Mouse (Mus musculus): Measurements from ENCODE around the gene Clca3a1. TPM values are rescaled to one million over a fixed set of nuclear protein-coding genes. Genes with fewer than 3 reads are reported as not detected.

The Clca3a1 gene
- polyA plus RNA-seq, 1 experiment: 26.1 TPM

DNA sequence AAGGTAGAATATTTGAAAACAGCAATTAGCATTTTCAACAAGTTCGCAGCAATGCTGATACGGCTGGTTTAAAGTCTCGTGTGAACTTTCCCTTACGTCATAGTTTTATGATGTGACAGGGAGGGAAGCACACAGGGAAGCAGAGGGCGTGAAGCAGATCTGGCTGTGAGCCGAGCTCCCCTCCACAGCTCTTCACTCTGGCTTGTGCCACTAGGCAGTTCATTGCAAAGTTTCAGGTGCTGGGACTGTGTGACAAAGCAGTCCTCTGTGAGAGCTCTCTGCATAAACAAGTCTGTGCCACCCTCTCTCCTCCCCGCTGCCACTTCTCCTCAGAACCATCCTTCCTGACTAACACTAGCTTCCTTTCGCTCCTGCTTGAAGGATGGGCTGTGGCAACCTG lies 72.5 kb downstream of the Clca3a1 start:
- no peak overlapping the region for H3K4me3 ChIP-seq (ENCODE audit: insufficient read depth, low read length)
- no peaks in the 10 kb centered on the region for H3K4me1 ChIP-seq (ENCODE audit: control insufficient read depth, insufficient read depth, low read length)
- TF ChIP-seq CTCF (IDR thresholded peaks at IDR 0.05; ENCODE audit: borderline replicate concordance, insufficient read depth, low read length) (no peak), POLR2A (IDR thresholded peaks at IDR 0.05; ENCODE audit: low read depth, low read length) (no peak)
- H3K27ac ChIP-seq (ENCODE audit: insufficient read depth, low read length): no peak overlapping the region

DNA sequence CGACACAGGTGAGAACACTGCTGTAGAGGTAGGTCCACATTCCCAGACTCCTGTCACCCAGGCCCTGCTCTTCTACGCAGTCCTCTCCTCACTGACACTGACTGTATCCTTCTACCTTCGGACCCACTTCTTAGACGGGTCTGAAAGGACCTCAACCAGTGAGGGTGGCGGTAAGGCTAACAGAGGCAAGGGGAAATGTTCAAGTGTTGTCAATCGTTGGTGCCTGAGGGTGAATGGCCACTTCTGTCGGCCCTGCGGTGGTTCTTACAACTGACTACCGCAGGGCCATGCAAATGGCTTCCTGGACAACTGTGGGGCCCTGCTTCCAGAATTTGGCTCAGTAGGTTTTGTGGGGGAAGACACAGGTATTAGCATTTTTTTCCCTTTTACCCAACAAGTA lies 73.2 kb downstream of the Clca3a1 start:
- TF ChIP-seq POLR2A (IDR thresholded peaks at IDR 0.05; ENCODE audit: low read depth, low read length) (no peak), CTCF (IDR thresholded peaks at IDR 0.05; ENCODE audit: borderline replicate concordance, insufficient read depth, low read length) (no peak)
- no peaks in the 10 kb centered on the region for H3K4me1 ChIP-seq (ENCODE audit: control insufficient read depth, insufficient read depth, low read length)
- H3K27ac ChIP-seq (ENCODE audit: insufficient read depth, low read length): no peak overlapping the region
- H3K4me3 ChIP-seq (ENCODE audit: insufficient read depth, low read length): no peak overlapping the region

DNA sequence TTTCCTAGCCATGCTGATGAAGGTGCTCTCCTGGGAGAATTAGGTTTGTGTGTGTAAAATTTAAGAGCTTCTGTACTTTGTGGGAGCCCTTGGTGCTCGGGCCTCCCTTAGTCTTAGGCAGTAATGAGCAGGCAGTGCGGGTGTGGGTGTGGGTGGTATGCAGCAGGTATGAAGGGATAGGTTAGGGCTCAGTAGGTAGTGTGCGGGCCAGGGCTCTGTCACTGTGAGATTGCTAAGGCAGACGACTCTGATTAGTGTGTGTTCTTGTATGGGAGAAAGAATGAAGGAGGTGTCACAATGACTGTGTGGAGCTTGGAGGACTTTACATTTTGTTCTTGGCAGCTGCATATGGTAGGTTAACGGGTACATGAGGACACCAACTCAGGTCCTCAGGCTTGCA lies 74.6 kb downstream of the Clca3a1 start:
- H3K27ac ChIP-seq (ENCODE audit: insufficient read depth, low read length): no peak overlapping the region
- TF ChIP-seq POLR2A (IDR thresholded peaks at IDR 0.05; ENCODE audit: low read depth, low read length) (no peak), CTCF (IDR thresholded peaks at IDR 0.05; ENCODE audit: borderline replicate concordance, insufficient read depth, low read length) (no peak)
- H3K4me3 ChIP-seq (ENCODE audit: insufficient read depth, low read length): no peak overlapping the region
- no peaks in the 10 kb centered on the region for H3K4me1 ChIP-seq (ENCODE audit: control insufficient read depth, insufficient read depth, low read length)

DNA sequence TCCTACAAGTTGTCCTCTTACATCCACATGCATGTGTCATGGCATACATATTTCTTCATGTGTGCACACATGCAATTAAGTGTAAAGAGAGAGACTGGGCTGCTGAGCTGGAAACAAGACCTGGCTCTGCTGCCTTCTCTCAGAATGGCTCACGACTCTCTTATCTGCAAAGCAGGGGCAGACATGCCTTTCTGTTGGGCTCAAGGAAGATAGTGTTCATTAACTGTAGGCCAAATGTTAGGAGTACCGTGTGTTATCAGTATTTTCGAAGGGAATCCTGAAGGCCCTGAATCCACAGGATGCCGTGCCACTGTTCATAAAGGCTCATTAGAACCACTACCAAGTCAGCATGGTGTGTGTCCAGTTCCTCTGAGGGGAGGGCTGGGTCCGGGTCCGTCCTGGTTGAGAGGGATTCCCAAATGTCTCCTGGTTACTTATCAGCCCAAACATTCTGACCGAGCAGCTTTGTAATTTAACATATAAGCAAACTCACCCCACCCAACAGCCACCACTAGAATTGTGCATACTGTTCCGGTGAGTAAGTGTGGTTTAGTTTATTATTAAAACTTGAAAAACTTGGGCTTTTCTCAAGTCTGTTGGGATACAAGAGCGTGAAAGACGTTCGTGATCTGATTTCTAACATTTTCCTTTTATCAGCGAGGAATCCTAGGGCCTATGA lies 77.5 kb downstream of the Clca3a1 start:
- no peak for TF ChIP-seq CTCF (IDR thresholded peaks at IDR 0.05; ENCODE audit: borderline replicate concordance, insufficient read depth, low read length)
- no peak for TF ChIP-seq POLR2A (IDR thresholded peaks at IDR 0.05; ENCODE audit: low read depth, low read length)
- peaks cover 8% of the 10 kb centered on the region; the same call in 1 of the 2 replicates for H3K4me1 ChIP-seq (ENCODE audit: control insufficient read depth, insufficient read depth, low read length)
- H3K27ac ChIP-seq (ENCODE audit: insufficient read depth, low read length): no peak overlapping the region
- H3K4me3 ChIP-seq (ENCODE audit: insufficient read depth, low read length): no peak overlapping the region

DNA sequence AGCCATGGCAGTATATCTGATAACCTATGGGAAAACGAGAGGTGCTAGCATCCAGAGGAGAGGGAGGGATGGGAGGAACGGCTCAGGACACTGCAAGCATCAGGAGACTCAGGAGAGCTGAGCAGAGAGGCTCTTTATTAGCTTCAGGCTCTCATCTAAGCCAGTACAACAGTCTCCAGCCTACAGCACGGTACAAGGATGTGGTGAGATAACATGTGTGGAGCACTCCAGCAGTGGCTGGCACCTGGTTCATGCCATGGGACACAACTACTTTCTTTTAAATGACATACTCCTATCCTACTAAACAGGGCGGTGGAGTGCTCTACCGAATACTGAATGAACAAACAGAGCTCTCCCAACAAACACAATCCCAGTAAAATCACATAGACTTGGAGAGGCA lies 79.2 kb downstream of the Clca3a1 start:
- H3K4me1 ChIP-seq (ENCODE audit: control insufficient read depth, insufficient read depth, low read length): peaks cover 8% of the 10 kb centered on the region; the same call in 1 of the 2 replicates
- H3K4me3 ChIP-seq (ENCODE audit: insufficient read depth, low read length): no peak overlapping the region
- TF ChIP-seq POLR2A (IDR thresholded peaks at IDR 0.05; ENCODE audit: low read depth, low read length) (no peak), CTCF (IDR thresholded peaks at IDR 0.05; ENCODE audit: borderline replicate concordance, insufficient read depth, low read length) (no peak)
- no peak overlapping the region for H3K27ac ChIP-seq (ENCODE audit: insufficient read depth, low read length)

- peaks cover 8% of the 10 kb centered on the region; the same call in 1 of the 2 replicates for H3K4me1 ChIP-seq (ENCODE audit: control insufficient read depth, insufficient read depth, low read length)
- H3K4me3 ChIP-seq (ENCODE audit: insufficient read depth, low read length): no peak overlapping the region
- H3K27ac ChIP-seq (ENCODE audit: insufficient read depth, low read length): peak overlapping the region; percentile 69
- no peak for TF ChIP-seq POLR2A (IDR thresholded peaks at IDR 0.05; ENCODE audit: low read depth, low read length)
- TF ChIP-seq CTCF (IDR thresholded peaks at IDR 0.05; ENCODE audit: borderline replicate concordance, insufficient read depth, low read length): no peak
Measured at GRCm38 (mm10) chr3:144679701-144680159, 81.0 kb downstream of the Clca3a1 start.

Other genes with a start within 250 kb of the Clca3a1 start
- gene Hs2st1, start 190.8 kb downstream of the Clca3a1 start, polyA plus RNA-seq (2011; ENCODE audit: insufficient read length, low read depth, missing spikeins): 75.7 and 83.7 TPM in 2 replicates
- gene Selenof, start 190.7 kb downstream of the Clca3a1 start, polyA plus RNA-seq (2011; ENCODE audit: insufficient read length, low read depth, missing spikeins): 653 and 674 TPM in 2 replicates
- 253 and 269 TPM in 2 replicates for gene Sh3glb1, start 40.6 kb downstream of the Clca3a1 start, polyA plus RNA-seq (2011; ENCODE audit: insufficient read length, low read depth, missing spikeins)
- 0.42 TPM in 1 of 2 replicates, not detected in the other for gene Clca3a2, start 58.5 kb upstream of the Clca3a1 start, polyA plus RNA-seq (2011; ENCODE audit: insufficient read length, low read depth, missing spikeins)
- gene Clca3b, start 88.4 kb upstream of the Clca3a1 start, polyA plus RNA-seq (2011; ENCODE audit: insufficient read length, low read depth, missing spikeins): not detected in 2 replicates
- gene Clca4b, start 171.6 kb upstream of the Clca3a1 start, polyA plus RNA-seq (2011; ENCODE audit: insufficient read length, low read depth, missing spikeins): not detected in 2 replicates
- not detected in 2 replicates for gene Clca4a, start 214.1 kb upstream of the Clca3a1 start, polyA plus RNA-seq (2011; ENCODE audit: insufficient read length, low read depth, missing spikeins)